Mouse (Mus musculus) kidney, postnatal 14 days (tissue): ENCODE measurements around the gene Kcnj4.
A peak's percentile ranks its signal among the peaks of the same experiment; 100 is the strongest.

Experiments used
- DNase-seq: peaks from one replicate; pipeline ENCODE4 v3.0.0; 2022; ENCODE audit warnings: mixed read lengths

Gene Kcnj4

DNA sequence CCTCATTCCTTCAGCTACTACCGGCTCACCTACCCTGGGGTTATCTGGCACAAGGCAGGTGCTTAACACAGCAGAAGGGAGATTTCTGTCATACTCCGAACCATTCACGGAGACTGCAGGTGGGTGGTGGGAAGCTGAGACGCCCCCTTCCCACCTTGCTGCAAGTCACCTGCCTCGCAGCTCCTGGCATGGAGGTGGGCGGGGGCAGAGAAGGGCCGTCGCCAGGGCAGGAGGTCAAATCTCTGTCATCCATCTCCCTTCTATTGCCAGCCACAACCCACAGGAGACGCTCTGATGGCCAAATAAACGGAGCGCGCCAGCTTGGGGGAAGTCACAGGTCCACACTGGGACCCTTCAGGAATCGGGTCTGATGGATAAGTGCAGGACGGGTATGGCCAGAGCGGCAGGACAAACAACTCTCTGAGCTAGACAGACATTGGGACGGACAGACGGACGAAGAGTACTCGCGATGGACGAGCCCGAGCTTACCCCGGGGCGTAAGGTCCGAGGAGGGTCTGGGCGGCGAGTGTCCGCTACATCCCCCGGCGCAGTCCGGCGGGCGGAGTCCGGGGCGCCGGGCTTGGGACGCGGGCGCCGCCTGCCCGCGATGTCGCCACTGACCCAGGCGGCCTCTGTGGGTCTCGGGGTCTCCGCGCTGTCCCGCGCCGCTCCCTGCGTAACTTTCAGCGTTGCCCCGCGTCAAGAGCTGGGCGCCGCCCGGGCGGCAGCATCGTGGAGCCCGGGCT lies at the start of gene Kcnj4:
TSS of gene Kcnj4 (minus strand) at position 535 of the 746 bp plus-strand sequence.
- no peak for DNase-seq

GRCm38 (mm10) chr15:79552566-79552965 lies 47.5 kb upstream of the Kcnj4 start:
- DNase-seq: no peak

DNA sequence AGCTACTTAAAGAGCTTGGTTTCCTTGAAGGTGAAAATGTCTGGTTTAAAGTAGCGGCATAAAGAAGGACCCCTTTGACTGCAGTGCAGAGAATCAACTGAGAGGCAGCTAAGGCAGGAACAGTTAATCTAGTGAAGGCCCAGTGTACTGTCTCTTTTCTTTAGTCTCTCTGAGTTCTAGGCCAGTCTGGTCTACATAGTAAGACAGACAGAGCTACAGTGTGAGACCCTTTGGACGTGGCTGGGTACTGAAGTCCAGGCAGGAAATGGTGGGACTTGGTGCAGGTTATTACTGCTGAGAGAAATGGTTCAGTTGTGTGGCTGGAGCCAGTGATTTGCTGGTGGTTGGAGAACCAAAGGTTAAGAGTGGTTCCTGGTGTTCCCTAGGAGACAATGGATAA lies 43.2 kb upstream of the Kcnj4 start:
- no peak for DNase-seq

GRCm38 (mm10) chr15:79547289-79547820 lies 42.3 kb upstream of the Kcnj4 start:
- DNase-seq: no peak

- DNase-seq: peak; percentile 98
Observed at GRCm38 (mm10) chr15:79546410-79547288, 41.6 kb upstream of the Kcnj4 start, which contains the start of gene Ddx17. TSS of gene Ddx17 (minus strand) at chr15:79546741.

DNA sequence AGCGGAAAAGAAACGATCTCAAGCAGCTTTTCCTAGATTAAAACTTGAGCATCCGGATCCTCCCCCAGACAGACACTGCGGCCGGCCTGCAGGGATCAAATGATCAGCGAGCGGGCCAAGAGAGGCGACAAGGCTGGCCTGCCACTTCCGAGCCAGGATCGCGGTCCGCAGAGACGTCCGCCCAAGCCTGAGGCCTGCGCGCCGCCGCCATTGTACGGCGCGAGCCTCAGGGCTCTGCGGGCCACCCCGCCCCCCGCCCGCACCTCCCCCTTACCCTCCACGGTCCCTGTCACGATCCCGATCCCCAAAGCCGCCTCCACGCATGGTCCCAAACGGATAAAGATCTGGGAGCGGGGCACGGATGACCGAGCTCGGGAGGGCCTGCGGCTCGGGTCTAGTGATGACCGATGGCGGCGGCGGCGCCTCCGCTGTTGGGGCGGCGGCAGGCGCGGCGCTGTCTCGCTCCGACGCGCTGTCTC lies 40.9 kb upstream of the Kcnj4 start:
- peak; percentile 87 for DNase-seq

DNA sequence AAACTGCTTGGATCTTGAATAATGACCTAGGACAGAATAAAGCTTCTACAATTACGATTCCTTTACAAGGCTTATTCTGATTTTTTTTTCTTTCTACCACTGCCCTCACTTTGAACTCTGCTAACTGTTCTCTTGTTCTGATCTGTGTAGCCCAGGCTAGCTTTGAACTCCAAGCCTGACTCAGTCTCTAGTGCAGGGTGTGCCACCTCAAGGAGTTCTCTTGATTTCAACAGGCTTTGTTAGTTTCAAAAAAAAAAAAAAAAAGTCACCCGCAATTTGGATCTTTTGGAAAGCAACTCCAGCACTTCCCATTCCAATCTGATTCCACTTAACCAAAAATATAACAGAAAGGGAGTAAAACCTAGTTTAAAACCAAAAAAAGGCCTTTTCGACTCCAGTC lies 40.5 kb upstream of the Kcnj4 start:
- DNase-seq: no peak

DNA sequence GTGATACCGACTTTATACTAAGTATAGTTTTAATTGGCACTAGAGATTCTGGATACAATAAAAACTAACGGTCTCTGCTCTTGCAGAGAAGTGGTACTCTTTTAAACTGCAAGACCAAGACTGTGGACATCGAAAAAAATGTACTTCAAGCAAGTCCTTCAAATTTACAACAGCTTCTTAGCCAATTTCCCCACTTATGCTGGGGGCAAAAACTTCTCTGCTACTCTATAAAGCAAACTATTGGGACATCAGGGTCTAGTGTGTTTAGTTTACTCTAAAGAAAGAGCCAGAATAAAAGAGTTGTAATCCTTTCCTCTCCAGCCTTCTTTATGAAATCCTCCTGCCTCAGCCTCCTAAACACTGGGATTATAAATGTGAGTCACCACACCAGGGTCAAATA lies 38.9 kb upstream of the Kcnj4 start:
- DNase-seq: no peak

DNA sequence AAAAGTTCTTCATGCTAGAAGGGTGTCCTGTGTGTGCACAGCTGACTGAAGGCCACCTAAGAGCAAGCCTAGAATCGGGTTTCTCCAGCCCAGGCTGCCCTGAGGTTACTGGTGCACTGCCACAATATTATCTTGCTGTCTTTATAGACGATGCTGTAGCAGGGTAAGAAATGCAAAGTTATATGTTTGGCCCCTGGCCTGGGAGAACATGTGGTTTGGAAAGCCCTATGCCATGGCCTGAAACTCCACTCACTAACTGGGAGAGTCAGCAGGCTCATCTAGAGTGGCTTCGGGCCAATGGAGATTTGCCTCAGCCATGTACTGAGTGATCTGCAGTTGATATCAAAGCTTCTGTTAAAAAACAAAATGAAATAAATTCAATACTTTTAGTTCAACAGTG lies 28.8 kb upstream of the Kcnj4 start:
- DNase-seq: no peak

- DNase-seq: no peak
Observed at GRCm38 (mm10) chr15:79529935-79530334, 24.9 kb upstream of the Kcnj4 start.

DNA sequence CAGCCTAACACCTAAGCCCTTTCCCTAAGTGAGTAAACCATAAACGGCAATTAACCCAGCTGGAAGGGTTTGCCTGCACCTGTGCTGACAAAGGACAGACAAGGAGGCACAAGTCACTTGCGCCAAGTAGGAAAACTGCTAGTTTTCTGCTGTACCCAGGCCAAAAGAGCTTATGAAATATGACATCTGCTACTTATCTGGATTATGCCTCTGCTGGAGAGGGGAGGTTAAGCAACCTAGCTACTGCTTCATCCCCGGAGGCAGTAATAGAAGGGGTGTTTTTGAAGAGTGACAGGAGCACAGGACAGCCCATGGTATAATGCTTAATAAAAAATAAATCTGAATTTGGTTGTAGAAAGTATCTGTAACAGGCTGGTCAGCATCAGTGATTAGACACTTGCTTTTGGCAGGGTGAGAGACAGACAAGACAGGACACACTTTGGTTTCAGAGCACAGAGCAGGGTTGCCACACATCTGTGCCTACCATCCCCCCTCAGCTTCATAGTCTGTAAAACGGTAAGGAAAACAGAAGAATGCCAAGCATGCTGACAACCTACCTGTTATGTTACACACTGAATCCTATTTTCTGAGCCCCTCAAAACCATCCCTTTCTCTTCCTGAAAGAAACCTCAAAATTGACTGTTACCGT lies 23.1 kb upstream of the Kcnj4 start:
- no peak for DNase-seq

DNA sequence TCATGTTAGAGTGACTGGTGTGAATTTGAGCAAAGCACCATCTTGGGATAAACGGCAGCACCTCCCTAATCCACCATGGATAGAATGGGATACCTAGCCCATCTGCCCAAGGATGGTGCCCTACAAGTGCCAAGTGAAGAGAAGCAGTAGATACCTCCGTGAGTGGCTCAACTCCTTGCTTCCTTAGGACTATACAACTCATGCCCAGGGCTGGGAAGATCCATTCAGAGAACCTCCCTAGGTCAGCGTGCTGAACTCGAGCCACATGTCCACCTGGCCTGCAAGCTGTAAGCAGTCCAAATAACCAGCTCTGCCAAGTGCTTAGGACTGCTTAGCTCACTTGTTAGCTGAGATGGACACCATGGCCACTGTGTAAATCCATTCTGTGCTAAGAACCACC lies 22.2 kb upstream of the Kcnj4 start:
- DNase-seq: no peak

DNA sequence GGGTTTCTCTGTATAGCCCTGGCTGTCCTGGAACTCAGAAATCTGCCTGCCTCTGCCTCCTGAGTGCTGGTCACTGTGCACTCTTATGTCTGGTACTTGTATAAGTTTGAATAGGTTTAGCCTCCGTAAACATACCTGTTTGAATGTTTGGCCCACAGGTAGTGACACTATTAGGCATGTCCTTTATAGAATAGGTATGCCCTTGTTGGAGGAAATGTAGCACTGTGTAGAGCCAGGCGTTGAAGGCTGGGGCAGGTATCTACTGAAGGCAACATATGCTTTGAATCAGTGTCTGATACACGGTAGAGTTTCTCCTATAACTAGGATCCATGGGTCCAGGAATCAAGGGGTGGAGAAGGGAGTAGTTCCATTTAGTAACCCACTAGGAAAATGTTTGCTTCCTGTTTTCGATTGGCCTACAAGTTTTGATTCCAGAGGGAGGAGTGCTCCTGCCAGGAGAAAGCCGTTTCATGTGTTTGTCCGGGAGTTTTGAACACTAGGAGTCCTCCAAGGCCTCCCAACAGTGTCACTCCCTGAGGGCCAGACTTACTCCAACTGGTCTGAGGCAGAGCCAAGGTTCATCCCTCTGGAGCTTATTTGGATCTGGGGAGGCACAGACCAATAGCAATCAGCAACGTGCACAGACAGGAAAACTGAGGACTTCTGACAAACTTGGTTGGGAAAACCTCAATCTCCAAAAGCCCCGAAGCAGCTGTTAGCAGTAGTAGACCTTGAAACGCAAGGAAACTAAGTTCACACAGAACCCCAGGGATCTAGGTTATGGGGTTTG lies 21.1 kb upstream of the Kcnj4 start:
- DNase-seq: peak; percentile 41

DNA sequence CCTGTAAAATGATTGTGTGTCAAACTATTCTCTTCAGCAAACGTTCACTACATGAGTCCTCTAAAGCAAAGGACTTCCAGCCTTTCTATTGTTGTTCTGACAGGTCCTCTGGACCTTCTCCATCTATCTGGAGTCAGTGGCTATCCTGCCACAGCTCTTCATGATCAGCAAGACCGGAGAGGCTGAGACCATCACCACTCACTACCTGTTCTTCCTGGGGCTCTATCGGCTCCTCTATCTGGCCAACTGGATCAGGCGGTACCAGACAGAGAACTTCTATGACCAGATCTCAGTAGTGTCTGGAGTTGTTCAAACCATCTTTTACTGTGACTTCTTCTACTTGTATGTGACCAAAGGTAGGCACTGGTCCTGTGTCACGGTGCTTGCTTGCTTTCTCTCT lies 20.5 kb upstream of the Kcnj4 start:
- no peak for DNase-seq

DNA sequence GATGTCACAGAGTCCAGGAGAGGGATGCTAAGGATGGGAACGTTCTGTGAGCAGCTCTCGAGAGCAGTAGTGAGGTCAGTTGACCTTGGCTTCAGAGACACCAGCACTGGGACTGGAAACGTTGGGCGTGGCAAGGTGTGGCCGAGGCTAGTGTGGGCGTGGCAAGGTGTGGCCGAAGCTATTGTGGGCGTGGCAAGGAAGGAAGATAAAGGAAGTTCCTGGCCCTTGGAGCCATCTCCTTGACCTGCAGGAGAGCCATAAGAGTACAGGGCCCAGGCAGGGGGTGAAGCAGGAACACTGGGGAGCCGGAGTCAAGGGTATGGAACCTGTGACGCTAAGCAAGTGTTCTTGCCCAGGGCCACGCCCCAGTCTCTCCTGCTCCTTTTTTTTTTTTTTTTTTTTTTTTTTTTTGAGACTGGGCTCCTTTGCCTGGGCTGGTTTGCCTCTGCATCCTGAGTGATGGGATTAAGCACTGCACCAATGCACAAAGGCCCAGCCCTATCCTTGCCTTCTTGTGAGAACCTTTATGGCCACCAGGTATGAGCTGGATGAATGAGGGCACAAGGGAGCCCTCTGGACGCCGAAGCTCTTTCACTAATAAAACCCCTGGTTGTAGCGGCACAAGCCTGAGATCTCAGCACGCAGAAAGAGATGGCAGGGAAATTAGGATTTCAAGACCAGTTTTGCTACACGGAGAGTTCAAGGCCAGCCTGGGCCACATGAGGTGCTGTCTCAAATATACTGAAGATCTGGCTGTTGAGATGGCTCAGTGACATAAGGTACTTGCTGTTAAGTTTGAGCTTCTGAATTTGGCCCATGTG lies 14.6 kb upstream of the Kcnj4 start:
- DNase-seq: no peak

DNA sequence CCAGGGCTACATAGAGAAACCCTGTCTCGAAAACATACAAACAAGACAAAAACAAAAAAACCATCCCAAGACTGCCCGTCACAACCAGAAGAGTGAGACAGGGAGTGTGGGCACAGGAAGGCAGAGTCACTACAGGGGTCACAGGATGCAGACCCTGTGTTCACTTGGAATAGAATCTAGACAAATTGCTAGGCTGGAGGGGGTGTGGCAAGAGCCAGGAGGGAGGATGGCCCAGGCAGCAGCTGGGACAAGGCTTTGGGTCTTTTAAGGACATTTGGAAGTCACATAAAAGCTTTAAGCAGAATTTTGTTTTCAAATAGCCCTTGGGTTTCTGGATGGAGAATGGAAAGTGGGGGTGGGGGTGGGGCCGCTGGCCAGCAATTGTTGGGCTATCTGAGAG lies 13.5 kb upstream of the Kcnj4 start:
- no peak for DNase-seq

GRCm38 (mm10) chr15:79517710-79518109 lies 12.7 kb upstream of the Kcnj4 start:
- no peak for DNase-seq

GRCm38 (mm10) chr15:79516171-79517096 lies 11.4 kb upstream of the Kcnj4 start, which contains the start of gene Kdelr3:
TSS of gene Kdelr3 (plus strand) at chr15:79516411.
- peak; percentile 84 for DNase-seq

GRCm38 (mm10) chr15:79513940-79514339 lies 8.9 kb upstream of the Kcnj4 start:
- peak; percentile 65 for DNase-seq
